Mouse (Mus musculus): ENCODE measurements around the gene Tfap2e.
A peak's percentile ranks its signal among the peaks of the same experiment; 100 is the strongest.

The Tfap2e gene

GRCm38 (mm10) chr4:126736001-126736414 lies at the start of gene Tfap2e:
Gene Tfap2e, minus strand, starts transcription at chr4:126736240.
- no peak for DNase-seq (ENCODE audit: low read depth, low spot score)

GRCm38 (mm10) chr4:126782996-126783395 lies 47.0 kb upstream of the Tfap2e start:
- DNase-seq (ENCODE audit: low read depth, low spot score) = no peak

GRCm38 (mm10) chr4:126782512-126782911 lies 46.5 kb upstream of the Tfap2e start:
- DNase-seq (ENCODE audit: low read depth, low spot score) = no peak

- no peak for DNase-seq (ENCODE audit: low read depth, low spot score)
Observed at GRCm38 (mm10) chr4:126781871-126782270, 45.8 kb upstream of the Tfap2e start.

- no peak for DNase-seq (ENCODE audit: low read depth, low spot score)
Observed at GRCm38 (mm10) chr4:126779826-126780775, 44.1 kb upstream of the Tfap2e start.

GRCm38 (mm10) chr4:126779148-126779581 lies 43.1 kb upstream of the Tfap2e start:
- DNase-seq (ENCODE audit: low read depth, low spot score) = no peak

GRCm38 (mm10) chr4:126775182-126775581 lies 39.1 kb upstream of the Tfap2e start:
- no peak for DNase-seq (ENCODE audit: low read depth, low spot score)

- DNase-seq (ENCODE audit: low read depth, low spot score) = no peak
Observed at GRCm38 (mm10) chr4:126773871-126774270, 37.8 kb upstream of the Tfap2e start.

- no peak for DNase-seq (ENCODE audit: low read depth, low spot score)
Observed at GRCm38 (mm10) chr4:126770831-126771230, 34.8 kb upstream of the Tfap2e start.

GRCm38 (mm10) chr4:126769800-126770563 lies 33.9 kb upstream of the Tfap2e start:
- no peak for DNase-seq (ENCODE audit: low read depth, low spot score)

GRCm38 (mm10) chr4:126763483-126763882 lies 27.4 kb upstream of the Tfap2e start:
- no peak for DNase-seq (ENCODE audit: low read depth, low spot score)

GRCm38 (mm10) chr4:126762586-126763359 lies 26.7 kb upstream of the Tfap2e start:
- no peak for DNase-seq (ENCODE audit: low read depth, low spot score)

- no peak for DNase-seq (ENCODE audit: low read depth, low spot score)
Observed at GRCm38 (mm10) chr4:126759435-126759834, 23.4 kb upstream of the Tfap2e start.

- DNase-seq (ENCODE audit: low read depth, low spot score) = no peak
Observed at GRCm38 (mm10) chr4:126758299-126758698, 22.3 kb upstream of the Tfap2e start.

- DNase-seq (ENCODE audit: low read depth, low spot score) = no peak
Observed at GRCm38 (mm10) chr4:126756766-126757165, 20.7 kb upstream of the Tfap2e start.

- DNase-seq (ENCODE audit: low read depth, low spot score) = no peak
Observed at GRCm38 (mm10) chr4:126754736-126755374, 18.8 kb upstream of the Tfap2e start.

- no peak for DNase-seq (ENCODE audit: low read depth, low spot score)
Observed at GRCm38 (mm10) chr4:126754231-126754611, 18.2 kb upstream of the Tfap2e start.

- DNase-seq (ENCODE audit: low read depth, low spot score) = peak; percentile 88
Observed at GRCm38 (mm10) chr4:126753268-126754230, 17.5 kb upstream of the Tfap2e start, which contains the start of the genes Ncdn and AU040320. Gene Ncdn, minus strand, starts transcription at chr4:126753438. Gene AU040320, plus strand, starts transcription at chr4:126753544.

GRCm38 (mm10) chr4:126752608-126753141 lies 16.6 kb upstream of the Tfap2e start:
- peak; percentile 24 for DNase-seq (ENCODE audit: low read depth, low spot score)
